Mouse (Mus musculus) heart, embryonic 15.5 days (tissue): ENCODE measurements at regions not wholly inside any gene's neighbourhood (a gene's known extent, or its start where the extent isn't known, plus 50 kb on each side); places are given as distances from the start of the nearest gene placed in this dataset.

Experiments used
- ATAC-seq: fragments of 200-750 bp; cut with Nextera tagmentation; replicated peaks from 2 replicates; pipeline ENCODE4 v1.8.0; 2017; ENCODE audit warnings: low read depth, moderate TSS enrichment; ENCODE audit not compliant: insufficient number of reproducible peaks, insufficient read depth, low FRiP score
- H3K27ac ChIP-seq: fragments of 300-500 bp; sonication (generic); 2 replicates; pipeline ENCODE4 v1.5.1; 2015; ENCODE audit warnings: mild to moderate bottlenecking, inconsistent platforms
- H3K27me3 ChIP-seq: fragments of 300-500 bp; sonication (generic); 2 replicates; pipeline ENCODE4 v1.6.1; 2015; ENCODE audit warnings: inconsistent platforms
- H3K36me3 ChIP-seq: fragments of 300-500 bp; sonication (generic); 2 replicates; pipeline ENCODE4 v1.6.1; 2015; ENCODE audit warnings: mild to moderate bottlenecking, inconsistent platforms
- H3K4me1 ChIP-seq: fragments of 300-500 bp; sonication (generic); replicated peaks from 2 replicates; pipeline ENCODE4 v1.6.1; 2015; ENCODE audit warnings: inconsistent platforms
- H3K4me2 ChIP-seq: fragments of 300-500 bp; sonication (generic); 2 replicates; pipeline ENCODE4 v1.6.1; 2015; ENCODE audit warnings: inconsistent platforms, mild to moderate bottlenecking, moderate library complexity
- H3K4me3 ChIP-seq: fragments of 300-500 bp; sonication (generic); 2 replicates; pipeline ENCODE4 v1.5.1; 2015; ENCODE audit warnings: mild to moderate bottlenecking, inconsistent platforms
- H3K9ac ChIP-seq: fragments of 300-500 bp; sonication (generic); 2 replicates; pipeline ENCODE4 v1.6.1; 2015; ENCODE audit warnings: mild to moderate bottlenecking, inconsistent platforms
- H3K9me3 ChIP-seq: fragments of 300-500 bp; sonication (generic); replicated peaks from 2 replicates; pipeline ENCODE4 v1.6.1; 2016; ENCODE audit warnings: inconsistent platforms
- WGBS: fragments of 180-500 bp; shearing (Covaris S2); methylation state at CpG from one replicate; pipeline ENCODE4 v1.1.7; 2015; ENCODE audit warnings: mixed read lengths; 5-methylcytosine and 5-hydroxymethylcytosine counted together

DNA sequence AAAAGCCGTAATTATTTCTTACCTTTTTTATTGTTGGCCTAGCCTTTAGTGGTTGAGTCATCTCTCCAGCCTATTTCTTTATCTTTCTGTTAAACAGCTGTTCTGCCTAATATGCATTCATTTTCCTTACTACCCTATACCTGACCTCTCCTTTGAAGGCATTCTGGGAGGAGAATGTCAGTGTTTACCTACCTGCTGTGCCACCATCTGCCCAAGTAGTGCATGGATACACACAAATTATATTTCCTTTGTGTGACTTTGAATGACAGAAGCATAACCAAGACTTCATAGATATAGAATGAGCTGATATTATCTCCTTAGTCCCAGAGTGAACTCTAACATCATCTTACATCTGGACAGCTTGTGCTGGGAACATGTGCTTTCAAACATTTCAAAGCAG is 293.5 kb upstream of the Tom1l1 start:
- H3K4me1 ChIP-seq, result no peaks in the 10 kb centered on the region
- H3K9me3 ChIP-seq, result no peaks in the 10 kb centered on the region
- no peak for ATAC-seq
- H3K4me2 ChIP-seq, result no peak overlapping the region
- H3K9ac ChIP-seq, result no peak overlapping the region
- WGBS, result 81% methylated on average over 1 of the region's 1 CpGs
- no peaks in the 10 kb centered on the region for H3K36me3 ChIP-seq
- no peak overlapping the region for H3K27ac ChIP-seq
- no peaks in the 10 kb centered on the region for H3K27me3 ChIP-seq
- H3K4me3 ChIP-seq, result no peak overlapping the region

DNA sequence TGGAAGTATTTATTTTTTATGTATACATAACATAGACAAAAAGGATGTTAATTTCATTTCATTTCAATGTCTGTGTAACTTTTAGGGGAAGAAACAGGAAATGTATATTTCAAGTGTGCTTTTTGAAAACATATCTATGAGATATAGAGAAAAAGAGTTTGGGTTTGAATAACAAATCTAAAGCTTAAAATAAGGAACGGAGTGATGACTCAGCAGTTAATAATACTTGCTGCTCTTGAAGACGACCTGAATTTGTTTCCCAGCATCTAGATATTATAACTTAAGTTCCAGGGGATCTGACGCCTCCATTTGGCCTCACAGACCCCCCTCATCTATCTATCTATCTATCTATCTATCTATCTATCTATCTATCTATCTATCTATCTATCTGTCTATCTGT is 290.1 kb upstream of the Tom1l1 start:
- no peak overlapping the region for H3K27ac ChIP-seq
- no peak overlapping the region for H3K9ac ChIP-seq
- 70% methylated on average over 3 of the region's 3 CpGs for WGBS
- H3K36me3 ChIP-seq, result no peaks in the 10 kb centered on the region
- no peak for ATAC-seq
- H3K4me1 ChIP-seq, result no peaks in the 10 kb centered on the region
- no peaks in the 10 kb centered on the region for H3K27me3 ChIP-seq
- no peak overlapping the region for H3K4me3 ChIP-seq
- no peak overlapping the region for H3K4me2 ChIP-seq
- no peaks in the 10 kb centered on the region for H3K9me3 ChIP-seq

DNA sequence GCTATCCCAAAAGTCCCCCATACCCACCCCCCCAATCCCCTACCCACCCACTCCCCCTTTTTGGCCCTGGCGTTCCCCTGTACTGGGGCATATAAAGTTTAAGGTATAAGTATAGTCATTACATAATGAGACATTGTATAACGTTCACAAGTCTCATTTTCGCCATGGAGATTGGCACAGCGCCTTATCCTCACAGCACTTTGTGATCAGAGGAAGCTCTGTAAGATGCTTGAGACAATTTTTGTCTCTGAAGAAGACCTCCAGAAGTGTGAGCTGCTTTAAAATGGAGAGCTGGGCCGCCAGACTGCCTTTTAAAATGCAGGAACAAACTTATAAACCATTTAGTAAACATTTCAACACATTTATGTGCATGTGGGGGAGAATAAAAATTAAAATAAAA is 252.9 kb upstream of the Tom1l1 start:
- WGBS, result 71% methylated on average over 5 of the region's 5 CpGs
- Histone ChIP-seq H3K27ac (no peak overlapping the region), H3K9me3 (no peaks in the 10 kb centered on the region), H3K27me3 (no peaks in the 10 kb centered on the region), H3K4me3 (no peak overlapping the region), H3K9ac (no peak overlapping the region), H3K36me3 (no peaks in the 10 kb centered on the region), H3K4me2 (no peak overlapping the region), H3K4me1 (no peaks in the 10 kb centered on the region)
- ATAC-seq, result no peak

DNA sequence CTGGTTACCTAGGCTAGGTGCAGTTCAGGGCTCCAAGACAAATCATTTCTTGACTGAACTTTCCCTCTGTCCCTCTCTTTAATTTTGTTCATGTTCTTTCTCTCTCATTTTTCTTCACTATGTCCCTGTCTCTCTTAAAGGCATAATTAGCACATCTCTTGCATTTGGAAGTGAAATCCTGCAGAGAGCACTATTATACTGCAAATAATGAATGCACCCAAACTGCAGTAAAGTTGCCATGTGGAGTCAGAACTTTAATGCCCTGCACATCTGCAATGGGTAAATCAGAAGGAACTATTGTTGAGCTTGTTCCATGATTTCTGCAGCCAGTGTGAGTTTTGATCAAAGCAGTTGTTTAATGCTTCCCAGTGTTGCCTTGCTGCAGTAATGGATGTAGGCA is 237.6 kb upstream of the Tom1l1 start:
- H3K9me3 ChIP-seq, result no peaks in the 10 kb centered on the region
- H3K27ac ChIP-seq, result no peak overlapping the region
- H3K27me3 ChIP-seq, result no peaks in the 10 kb centered on the region
- no peak overlapping the region for H3K9ac ChIP-seq
- no peak overlapping the region for H3K4me3 ChIP-seq
- H3K36me3 ChIP-seq, result no peaks in the 10 kb centered on the region
- H3K4me1 ChIP-seq, result no peaks in the 10 kb centered on the region
- H3K4me2 ChIP-seq, result no peak overlapping the region
- no peak for ATAC-seq

DNA sequence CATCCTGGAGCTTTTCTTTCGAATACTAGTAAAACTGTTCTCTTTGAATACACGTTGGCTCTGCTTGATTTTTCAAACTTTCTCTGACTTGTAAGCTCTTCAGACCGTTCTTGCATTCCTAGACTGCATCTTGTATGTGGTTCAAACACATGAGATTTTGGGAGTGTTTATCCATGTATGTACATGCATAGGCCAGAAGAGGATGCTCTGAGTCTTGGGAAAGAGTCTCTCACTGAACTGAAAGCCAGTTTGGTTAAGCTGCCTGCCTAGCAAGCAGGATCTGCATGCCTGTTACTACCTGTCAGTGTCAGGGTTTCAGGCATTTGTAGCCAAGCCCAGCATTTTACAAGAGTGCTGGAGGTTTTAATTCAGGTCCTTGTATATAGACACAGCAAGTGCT is 229.6 kb upstream of the Tom1l1 start:
- 58% methylated on average over 3 of the region's 3 CpGs for WGBS

DNA sequence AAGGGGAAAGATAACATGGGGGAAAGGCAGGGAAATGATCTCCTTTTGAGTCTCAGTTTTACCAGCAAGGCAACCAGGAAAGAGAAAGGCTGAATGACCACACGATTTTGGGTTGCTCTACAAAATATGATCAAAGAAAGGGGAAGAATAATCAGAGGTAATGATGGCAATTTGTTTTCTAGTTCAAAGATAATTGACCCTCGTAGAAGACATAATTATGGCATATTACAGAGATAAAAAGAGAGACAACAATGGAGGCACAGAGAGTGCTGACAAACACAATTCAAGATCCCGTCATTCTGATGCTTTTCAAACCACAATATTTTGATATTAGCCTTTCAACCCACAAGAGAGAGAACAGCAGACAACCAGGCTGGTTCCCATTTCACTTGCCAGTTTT is 206.1 kb upstream of the Tom1l1 start:
- no peaks in the 10 kb centered on the region for H3K36me3 ChIP-seq
- H3K9ac ChIP-seq, result no peak overlapping the region
- no peaks in the 10 kb centered on the region for H3K27me3 ChIP-seq
- no peak overlapping the region for H3K27ac ChIP-seq
- no peaks in the 10 kb centered on the region for H3K4me1 ChIP-seq
- no peak overlapping the region for H3K4me3 ChIP-seq
- H3K9me3 ChIP-seq, result no peaks in the 10 kb centered on the region
- no peak overlapping the region for H3K4me2 ChIP-seq
- ATAC-seq, result no peak
- 61% methylated on average over 3 of the region's 3 CpGs for WGBS

More for the DNA sequence above, 229.6 kb upstream of the Tom1l1 start:
- no peaks in the 10 kb centered on the region for H3K36me3 ChIP-seq
- no peaks in the 10 kb centered on the region for H3K27me3 ChIP-seq
- H3K9ac ChIP-seq, result no peak overlapping the region
- no peaks in the 10 kb centered on the region for H3K9me3 ChIP-seq
- H3K4me2 ChIP-seq, result no peak overlapping the region
- H3K4me1 ChIP-seq, result no peaks in the 10 kb centered on the region
- ATAC-seq, result no peak
- no peak overlapping the region for H3K27ac ChIP-seq
- H3K4me3 ChIP-seq, result no peak overlapping the region

DNA sequence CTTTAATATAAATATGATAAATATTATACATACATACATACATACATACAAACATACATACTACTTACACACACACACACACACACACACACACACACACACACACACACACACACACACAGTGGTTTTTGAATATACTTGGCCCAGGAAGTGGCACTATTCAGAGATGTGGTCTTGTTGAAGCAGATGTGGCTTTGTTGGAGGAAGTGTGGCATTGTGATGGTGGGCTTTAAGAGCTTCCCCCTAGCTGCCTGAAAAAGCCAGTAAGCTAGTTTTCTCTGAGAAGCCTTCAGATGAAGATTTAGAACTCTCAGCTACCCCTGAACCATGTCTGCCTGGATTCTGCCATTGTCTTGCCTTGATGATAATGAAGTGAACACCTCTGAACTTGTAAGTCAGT is 185.0 kb upstream of the Tom1l1 start:
- Histone ChIP-seq H3K4me3 (no peak overlapping the region), H3K4me1 (no peaks in the 10 kb centered on the region), H3K9ac (no peak overlapping the region), H3K27me3 (no peaks in the 10 kb centered on the region), H3K4me2 (no peak overlapping the region), H3K9me3 (no peaks in the 10 kb centered on the region), H3K27ac (no peak overlapping the region), H3K36me3 (no peaks in the 10 kb centered on the region)
- no peak for ATAC-seq

DNA sequence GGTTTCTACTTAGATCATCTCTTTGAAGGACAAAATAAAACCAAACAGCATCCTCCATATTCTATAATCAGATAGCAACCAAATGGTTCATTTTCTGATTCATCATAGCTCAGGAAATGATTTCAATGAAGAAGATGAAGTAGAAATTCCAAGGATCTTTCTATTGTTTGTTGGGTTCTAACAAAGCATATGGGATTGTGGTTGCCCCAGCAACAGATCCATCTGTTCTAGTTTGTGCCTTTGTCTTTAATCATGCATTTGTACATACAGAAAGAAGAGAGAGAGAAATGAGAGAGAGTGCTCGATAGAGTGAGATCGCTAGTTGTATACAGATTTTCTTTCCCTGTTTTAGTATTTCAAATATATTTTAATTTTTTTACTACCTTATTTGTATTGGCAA is 183.5 kb upstream of the Tom1l1 start:
- H3K9me3 ChIP-seq, result no peaks in the 10 kb centered on the region
- no peaks in the 10 kb centered on the region for H3K36me3 ChIP-seq
- no peak overlapping the region for H3K4me3 ChIP-seq
- no peaks in the 10 kb centered on the region for H3K27me3 ChIP-seq
- no peak for ATAC-seq
- H3K27ac ChIP-seq, result no peak overlapping the region
- H3K9ac ChIP-seq, result no peak overlapping the region
- WGBS, result 91% methylated on average over 2 of the region's 2 CpGs
- no peaks in the 10 kb centered on the region for H3K4me1 ChIP-seq
- H3K4me2 ChIP-seq, result no peak overlapping the region

DNA sequence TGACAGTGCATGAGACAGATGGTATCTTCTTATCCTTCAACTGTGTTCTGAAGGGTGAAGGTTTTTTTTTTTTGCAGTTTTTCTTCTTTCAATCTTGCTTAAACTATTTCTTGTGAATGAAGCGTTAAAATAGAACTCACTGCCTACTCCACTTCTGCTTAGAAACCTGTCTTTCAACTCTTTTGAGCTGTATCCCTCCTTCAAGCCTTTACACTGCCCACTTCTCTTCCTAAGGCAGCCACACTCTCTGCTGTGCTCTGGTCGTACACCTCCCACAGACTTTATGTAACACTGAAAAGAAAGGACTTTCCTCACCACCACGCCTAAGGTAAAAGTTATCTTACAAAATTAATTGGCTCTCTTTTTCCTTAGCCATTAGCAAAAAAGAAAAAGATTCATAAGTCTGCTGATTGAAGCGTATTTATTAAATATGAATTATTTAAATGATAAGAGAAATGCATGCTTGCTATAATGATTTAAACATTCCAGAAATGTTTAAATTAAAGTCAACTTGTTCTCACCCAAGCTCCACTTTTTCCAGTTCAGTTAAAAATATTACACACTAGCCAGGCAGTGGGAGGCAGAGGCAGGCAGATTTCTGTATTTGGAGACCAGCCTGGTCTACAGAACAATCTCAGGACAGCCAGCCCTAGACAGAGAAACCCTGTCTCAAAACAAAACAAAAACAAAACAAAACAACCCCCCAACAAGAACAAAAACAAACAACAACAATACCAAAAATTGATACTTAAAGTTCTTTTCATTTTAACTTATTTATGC is 176.0 kb upstream of the Tom1l1 start:
- ATAC-seq, result no peak
- H3K4me3 ChIP-seq, result no peak overlapping the region
- no peaks in the 10 kb centered on the region for H3K9me3 ChIP-seq
- H3K36me3 ChIP-seq, result no peaks in the 10 kb centered on the region
- H3K9ac ChIP-seq, result no peak overlapping the region
- no peaks in the 10 kb centered on the region for H3K4me1 ChIP-seq
- no peaks in the 10 kb centered on the region for H3K27me3 ChIP-seq
- no peak overlapping the region for H3K27ac ChIP-seq
- H3K4me2 ChIP-seq, result no peak overlapping the region
- WGBS, result 72% methylated on average over 4 of the region's 4 CpGs

DNA sequence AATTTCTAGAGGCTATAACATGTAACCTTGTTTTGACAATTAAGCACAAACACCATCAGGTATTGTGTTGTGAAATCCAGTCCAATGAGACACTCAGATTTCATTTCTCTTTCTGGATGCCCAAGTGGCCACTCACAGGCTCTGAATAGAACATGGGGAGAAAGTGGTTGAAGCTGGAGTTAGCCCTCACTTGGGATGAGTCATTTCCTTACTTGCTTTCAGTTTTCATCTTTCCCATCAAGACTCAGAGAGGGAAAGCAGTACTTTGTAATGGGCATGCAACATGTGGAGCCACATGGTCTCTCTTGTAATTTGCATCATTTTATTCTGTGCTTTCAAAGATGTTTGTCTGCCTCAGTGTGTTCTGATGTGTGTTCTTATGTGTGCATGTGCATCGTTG is 167.6 kb upstream of the Tom1l1 start:
- H3K36me3 ChIP-seq, result no peaks in the 10 kb centered on the region
- no peak for ATAC-seq
- 90% methylated on average over 1 of the region's 1 CpGs for WGBS

DNA sequence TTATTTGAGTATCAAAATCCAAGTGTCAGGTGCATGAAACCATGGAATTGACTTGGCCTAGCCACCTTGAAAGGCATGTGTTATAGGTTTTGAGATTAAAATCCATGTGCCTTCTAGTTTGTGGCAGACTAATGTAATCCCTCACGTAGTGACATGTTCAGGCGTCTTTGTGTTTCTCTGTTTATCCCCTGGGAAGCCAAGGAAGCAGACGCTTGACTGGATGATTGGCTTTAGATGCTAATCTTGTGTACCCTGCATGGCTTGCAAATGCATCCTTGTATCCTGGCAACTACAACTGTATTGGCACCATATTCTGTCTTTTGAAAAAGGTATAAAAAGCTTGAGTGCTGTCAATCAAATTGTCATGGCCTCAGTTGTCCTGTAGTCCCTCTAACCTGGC is 167.2 kb upstream of the Tom1l1 start:
- Histone ChIP-seq H3K27me3 (no peaks in the 10 kb centered on the region), H3K4me1 (no peaks in the 10 kb centered on the region), H3K4me2 (no peak overlapping the region), H3K36me3 (no peaks in the 10 kb centered on the region), H3K9me3 (no peaks in the 10 kb centered on the region), H3K9ac (no peak overlapping the region), H3K27ac (no peak overlapping the region), H3K4me3 (no peak overlapping the region)
- 72% methylated on average over 3 of the region's 3 CpGs for WGBS
- ATAC-seq, result no peak

More for the DNA sequence above, 167.6 kb upstream of the Tom1l1 start:
- Histone ChIP-seq H3K4me3 (no peak overlapping the region), H3K4me1 (no peaks in the 10 kb centered on the region), H3K4me2 (no peak overlapping the region), H3K9ac (no peak overlapping the region), H3K27me3 (no peaks in the 10 kb centered on the region), H3K27ac (no peak overlapping the region), H3K9me3 (no peaks in the 10 kb centered on the region)

DNA sequence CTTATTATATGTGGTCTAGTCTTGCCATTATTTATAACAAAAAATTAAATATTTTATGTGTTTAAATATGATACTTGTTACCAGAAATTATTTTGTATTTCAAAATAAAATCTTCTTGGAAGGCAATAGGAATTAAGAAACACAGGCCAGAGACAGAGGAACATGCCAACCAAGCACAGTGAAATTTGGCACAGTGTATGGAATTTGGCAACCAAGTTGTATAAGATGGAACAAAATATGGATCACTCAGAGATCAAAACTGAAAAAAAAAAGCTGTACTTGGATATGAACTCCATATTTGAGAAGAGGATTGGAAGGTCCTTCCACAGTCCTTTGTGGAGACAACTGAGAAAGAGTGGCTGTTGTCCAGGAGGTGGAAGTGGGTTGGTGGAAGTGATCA is 163.1 kb upstream of the Tom1l1 start:
- Histone ChIP-seq H3K27ac (no peak overlapping the region), H3K9me3 (no peaks in the 10 kb centered on the region), H3K9ac (no peak overlapping the region), H3K4me3 (no peak overlapping the region), H3K36me3 (no peaks in the 10 kb centered on the region), H3K4me1 (no peaks in the 10 kb centered on the region), H3K4me2 (no peak overlapping the region), H3K27me3 (no peaks in the 10 kb centered on the region)
- ATAC-seq, result no peak
